ENCODE assay signal across 19 mouse cellular contexts in genomic region chr9:72451111-72451510, GRCm38 (mm10). TPM values are rescaled to one million over a fixed set of nuclear protein-coding genes. Genes with fewer than 3 reads are reported as not detected.
A peak's percentile ranks its signal among the peaks of the same experiment; 100 is the strongest.
DNase-seq lines count a peak whose midpoint lies in the region; ATAC-seq and TF ChIP-seq lines count a peak whose summit lies in the region.
"Had no signal": no experiment of that assay in that cellular context is flagged by ENCODE, and none has a peak within 500 bp of the region (broad histone marks: within the 10 kb centered on the region; RNA-seq: fewer than 3 reads in every experiment).

No protein-coding gene starts in this region.

- DNase-seq in G1E (ENCODE audit: low spot score), result no peak
- no peak for DNase-seq in ovary, postnatal 14 days (ENCODE audit: low spot score)
- DNase-seq in urinary bladder, postnatal 10 days (ENCODE audit: low spot score), result no peak
- DNase-seq: adrenal gland, postnatal 14 days; cerebellum, adult 11-12 months; cerebellum, adult 9-11 months; cerebellum, postnatal 36 days; gastrocnemius, postnatal 14 days had no signal

- H3K9ac ChIP-seq in heart, embryonic 15.5 days, result no peak overlapping the region
- H3K9ac ChIP-seq in heart, embryonic 12.5 days, result no peak overlapping the region
- no peak overlapping the region for H3K9ac ChIP-seq in liver, embryonic 12.5 days
- H3K9ac ChIP-seq: embryonic facial prominence, embryonic 13.5 days; forebrain, embryonic 12.5 days; hindbrain, embryonic 15.5 days had no signal

- no peak for ATAC-seq in heart, embryonic 15.5 days (replicated peaks; ENCODE audit: insufficient number of reproducible peaks, insufficient read depth, low FRiP score, low read depth)
- ATAC-seq in heart, embryonic 12.5 days (ENCODE audit: insufficient number of reproducible peaks, low FRiP score), result no peak
- peak; percentile 22; the same call in 1 of the 2 replicates for ATAC-seq in G1E (ENCODE audit: extremely low read depth, insufficient number of reproducible peaks, low FRiP score, poor library complexity, severe bottlenecking)
- ATAC-seq in liver, embryonic 12.5 days, result peak; percentile 56; the same call in 1 of the 2 replicates
- peak; percentile 29; the same call in 1 of the 2 replicates for ATAC-seq in megakaryocyte progenitor cell, adult 5-6 weeks (replicated peaks; ENCODE audit: poor library complexity)
- no peak for ATAC-seq in monocyte, adult 5-6 weeks (replicated peaks; ENCODE audit: insufficient number of reproducible peaks, low FRiP score, low TSS enrichment, poor library complexity, severe bottlenecking)
- ATAC-seq: activated CD4-positive, CD25-positive, alpha-beta regulatory T cell, adult 4 months; forebrain, embryonic 16.5 days; Patski had no signal

- no peaks in the 10 kb centered on the region for H3K9me3 ChIP-seq in heart, embryonic 15.5 days (replicated peaks)
- no peaks in the 10 kb centered on the region for H3K9me3 ChIP-seq in heart, embryonic 12.5 days (replicated peaks)
- H3K9me3 ChIP-seq in G1E (replicated peaks), result no peaks in the 10 kb centered on the region
- H3K9me3 ChIP-seq in liver, embryonic 12.5 days (replicated peaks), result no peaks in the 10 kb centered on the region
- H3K9me3 ChIP-seq: embryonic facial prominence, embryonic 13.5 days; forebrain, embryonic 12.5 days; hindbrain, embryonic 15.5 days had no signal

- TF ChIP-seq CTCF in G1E (IDR thresholded peaks at IDR 0.05; ENCODE audit: low read depth, low read length), result no peak

- 0 out of 2 replicates have a peak overlapping the region, but pooled peaks have one; percentile 27 for H3K27ac ChIP-seq in heart, embryonic 15.5 days
- H3K27ac ChIP-seq in heart, embryonic 12.5 days (ENCODE audit: poor library complexity, severe bottlenecking), result no peak overlapping the region
- H3K27ac ChIP-seq in liver, embryonic 12.5 days, result 0 out of 2 replicates have a peak overlapping the region, but pooled peaks have one; percentile 18
- H3K27ac ChIP-seq: embryonic facial prominence, embryonic 13.5 days; forebrain, embryonic 12.5 days; hindbrain, embryonic 15.5 days had no signal

- 0 out of 2 replicates have a peak, but pooled peaks cover 4% of the 10 kb centered on the region for H3K36me3 ChIP-seq in heart, embryonic 15.5 days
- peaks cover 38% of the 10 kb centered on the region for H3K36me3 ChIP-seq in heart, embryonic 12.5 days
- peaks cover 99% of the 10 kb centered on the region for H3K36me3 ChIP-seq in G1E (replicated peaks)
- H3K36me3 ChIP-seq in liver, embryonic 12.5 days, result peaks cover 100% of the 10 kb centered on the region
- H3K36me3 ChIP-seq: hindbrain, embryonic 15.5 days had no signal

- H3K4me3 ChIP-seq in heart, embryonic 15.5 days, result no peak overlapping the region
- no peak overlapping the region for H3K4me3 ChIP-seq in heart, embryonic 12.5 days
- no peak overlapping the region for H3K4me3 ChIP-seq in G1E (ENCODE audit: low read depth, low read length)
- H3K4me3 ChIP-seq in liver, embryonic 12.5 days, result no peak overlapping the region
- H3K4me3 ChIP-seq: embryonic facial prominence, embryonic 13.5 days; forebrain, embryonic 12.5 days; hindbrain, embryonic 15.5 days had no signal

- no peaks in the 10 kb centered on the region for H3K27me3 ChIP-seq in heart, embryonic 15.5 days
- no peaks in the 10 kb centered on the region for H3K27me3 ChIP-seq in heart, embryonic 12.5 days (replicated peaks)
- no peaks in the 10 kb centered on the region for H3K27me3 ChIP-seq in G1E (ENCODE audit: insufficient read depth, low read length)
- H3K27me3 ChIP-seq in liver, embryonic 12.5 days (replicated peaks), result no peaks in the 10 kb centered on the region
- H3K27me3 ChIP-seq: embryonic facial prominence, embryonic 13.5 days; forebrain, embryonic 12.5 days; hindbrain, embryonic 15.5 days; Patski had no signal

- no peak overlapping the region for H3K4me2 ChIP-seq in heart, embryonic 15.5 days
- no peak overlapping the region for H3K4me2 ChIP-seq in heart, embryonic 12.5 days
- no peak overlapping the region for H3K4me2 ChIP-seq in liver, embryonic 12.5 days
- H3K4me2 ChIP-seq: embryonic facial prominence, embryonic 13.5 days; forebrain, embryonic 12.5 days; hindbrain, embryonic 15.5 days had no signal

- 58% methylated on average over 6 of the region's 6 CpGs for WGBS in heart, embryonic 15.5 days
- WGBS in heart, embryonic 12.5 days, result 53% methylated on average over 6 of the region's 6 CpGs
- WGBS in liver, embryonic 12.5 days (ENCODE audit: insufficient replicate concordance), result 13% methylated on average over 6 of the region's 6 CpGs

- H3K4me1 ChIP-seq in heart, embryonic 15.5 days (replicated peaks), result peaks cover 15% of the 10 kb centered on the region
- peaks cover 14% of the 10 kb centered on the region for H3K4me1 ChIP-seq in heart, embryonic 12.5 days (replicated peaks)
- peaks cover 79% of the 10 kb centered on the region for H3K4me1 ChIP-seq in G1E (ENCODE audit: insufficient read depth, low read depth, low read length)
- peaks cover 56% of the 10 kb centered on the region for H3K4me1 ChIP-seq in liver, embryonic 12.5 days
- H3K4me1 ChIP-seq: embryonic facial prominence, embryonic 13.5 days; forebrain, embryonic 12.5 days; hindbrain, embryonic 15.5 days had no signal

RNA-seq across cellular contexts. Expression of gene Mns1, which starts 13.3 kb away (rescaled TPM):
- polyA plus RNA-seq in heart, embryonic 15.5 days (2015; fragmentation: Nextera tagmentation; extraction: Ambion mirVana), result 13.1 and 14.0 TPM in 2 replicates
- 19.2 and 19.9 TPM in 2 replicates for polyA plus RNA-seq in heart, embryonic 12.5 days (2016; fragmentation: Nextera tagmentation; extraction: Ambion mirVana)
- total RNA-seq in G1E (2014; fragmentation: Nextera tagmentation) (138 and 151 TPM in 2 replicates), G1E (2017) (219 and 357 TPM in 2 replicates)
- 24.4 and 33.2 TPM in 2 replicates for polyA plus RNA-seq in G1E (2012)
- polyA plus RNA-seq in liver, embryonic 12.5 days (2016; fragmentation: Nextera tagmentation; extraction: Ambion mirVana), result 119 and 123 TPM in 2 replicates
- 59.4 and 83.2 TPM in 2 replicates for total RNA-seq in megakaryocyte progenitor cell, adult 5-6 weeks (2015)
- 89.7 and 128 TPM in 2 replicates for total RNA-seq in megakaryocyte progenitor cell, adult 5-6 weeks (2017)
- 0.48 to 1.6 TPM (median 1.1 TPM) in 3 replicates for total RNA-seq in monocyte, adult 5-6 weeks (2017)

RNA-seq across cellular contexts. Expression of gene Tex9, which starts 40.9 kb away (rescaled TPM):
- 12.6 and 14.8 TPM in 2 replicates for polyA plus RNA-seq in heart, embryonic 15.5 days (2015; fragmentation: Nextera tagmentation; extraction: Ambion mirVana)
- 18.8 and 19.3 TPM in 2 replicates for polyA plus RNA-seq in heart, embryonic 12.5 days (2016; fragmentation: Nextera tagmentation; extraction: Ambion mirVana)
- total RNA-seq in G1E (2014; fragmentation: Nextera tagmentation), result 157 and 164 TPM in 2 replicates
- total RNA-seq in G1E (2017), result 86.8 and 124 TPM in 2 replicates
- 24.6 and 31.0 TPM in 2 replicates for polyA plus RNA-seq in G1E (2012)
- polyA plus RNA-seq in liver, embryonic 12.5 days (2016; fragmentation: Nextera tagmentation; extraction: Ambion mirVana), result 9.1 and 11.4 TPM in 2 replicates
- total RNA-seq in megakaryocyte progenitor cell, adult 5-6 weeks (2015), result 8.8 and 17.7 TPM in 2 replicates
- total RNA-seq in megakaryocyte progenitor cell, adult 5-6 weeks (2017), result 23.1 and 38.9 TPM in 2 replicates
- 10.7 to 58.1 TPM (median 11.2 TPM) in 3 replicates for total RNA-seq in monocyte, adult 5-6 weeks (2017)

Comparison
In these comparisons a context has a peak if more than half of its experiments do, and no peak if none do; other contexts are left out.
1. ATAC-seq: peak in G1E (single experiment), liver, embryonic 12.5 days (single experiment) and megakaryocyte progenitor cell, adult 5-6 weeks (single experiment); none in heart, embryonic 15.5 days (single experiment), heart, embryonic 12.5 days (single experiment) and monocyte, adult 5-6 weeks (single experiment).